Mouse (Mus musculus): ENCODE data around the gene Galp. TPM values are rescaled to one million over a fixed set of nuclear protein-coding genes. Genes with fewer than 3 reads are reported as not detected.
"Not testable (repeated sequence)": the region's sequence is repeated elsewhere in the genome, so short reads cannot be mapped to it uniquely, and the experiment has no call there.

Gene Galp
- polyA plus RNA-seq, 1 experiment from 2014 or later, result not detected

DNA sequence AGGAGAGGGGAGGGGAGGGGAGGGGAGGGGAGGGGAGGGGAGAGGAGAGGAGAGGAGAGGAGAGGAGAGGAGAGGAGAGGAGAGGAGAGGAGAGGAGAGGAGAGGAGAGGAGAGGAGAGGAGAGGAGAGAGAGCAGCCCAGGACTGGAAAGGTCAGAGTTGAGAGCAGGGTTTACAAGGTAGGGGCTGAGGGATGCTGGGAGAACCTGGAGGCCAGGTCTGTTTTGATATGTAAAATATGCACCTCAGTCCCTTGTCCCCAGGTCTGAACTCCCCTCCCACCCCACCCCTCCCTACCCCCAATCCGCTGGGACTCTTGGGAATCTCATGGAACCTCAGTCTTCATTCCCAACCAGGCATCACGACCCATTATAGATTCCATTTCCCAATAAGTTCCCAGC is 63.1 kb downstream of the Galp start:
- not testable (repeated sequence) for H3K9ac ChIP-seq (replicated peaks; ENCODE audit: low read depth, low read length); H3K9me3 ChIP-seq (ENCODE audit: control insufficient read depth, low read length); H3K4me1 ChIP-seq (replicated peaks; ENCODE audit: control insufficient read depth, insufficient read depth, low read length); H3K4me2 ChIP-seq (ENCODE audit: low read length); H3K4me3 ChIP-seq (replicated peaks; ENCODE audit: low read length); H3K27me3 ChIP-seq (replicated peaks; ENCODE audit: control insufficient read depth, insufficient read depth, low read length); H3K27ac ChIP-seq (ENCODE audit: low read length); ATAC-seq; H3K36me3 ChIP-seq (ENCODE audit: control insufficient read depth, insufficient read depth)
- 43% methylated on average over 2 of the region's 2 CpGs for WGBS

DNA sequence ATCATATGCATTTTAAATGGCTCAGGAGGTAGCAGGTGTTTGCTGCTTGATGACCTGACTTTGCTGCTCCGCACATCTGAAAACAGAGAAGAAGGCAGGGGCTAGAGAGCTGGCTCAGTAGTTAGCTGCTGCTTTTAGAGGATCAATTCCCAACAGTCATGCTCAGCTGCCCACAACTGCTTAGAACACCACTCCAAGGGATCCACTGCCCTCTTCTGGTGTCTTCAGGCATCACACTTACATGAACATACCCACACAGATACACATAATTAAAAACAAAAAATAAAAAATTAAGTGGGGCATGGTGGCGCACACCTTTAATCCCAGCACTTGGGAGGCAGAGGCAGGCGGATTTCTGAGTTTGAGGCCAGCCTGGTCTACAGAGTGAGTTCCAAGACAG is 65.2 kb downstream of the Galp start:
- H3K9me3 ChIP-seq (ENCODE audit: control insufficient read depth, low read length), result no peaks in the 10 kb centered on the region
- no peaks in the 10 kb centered on the region for H3K27me3 ChIP-seq (replicated peaks; ENCODE audit: control insufficient read depth, insufficient read depth, low read length)
- no peaks in the 10 kb centered on the region for H3K36me3 ChIP-seq (ENCODE audit: control insufficient read depth, insufficient read depth)
- H3K27ac ChIP-seq (ENCODE audit: low read length), result no peak overlapping the region
- ATAC-seq, result no peak
- no peaks in the 10 kb centered on the region for H3K4me1 ChIP-seq (replicated peaks; ENCODE audit: control insufficient read depth, insufficient read depth, low read length)
- no peak overlapping the region for H3K4me3 ChIP-seq (replicated peaks; ENCODE audit: low read length)
- WGBS, result 82% methylated on average over 3 of the region's 3 CpGs
- no peak overlapping the region for H3K4me2 ChIP-seq (ENCODE audit: low read length)
- H3K9ac ChIP-seq (replicated peaks; ENCODE audit: low read depth, low read length), result no peak overlapping the region

DNA sequence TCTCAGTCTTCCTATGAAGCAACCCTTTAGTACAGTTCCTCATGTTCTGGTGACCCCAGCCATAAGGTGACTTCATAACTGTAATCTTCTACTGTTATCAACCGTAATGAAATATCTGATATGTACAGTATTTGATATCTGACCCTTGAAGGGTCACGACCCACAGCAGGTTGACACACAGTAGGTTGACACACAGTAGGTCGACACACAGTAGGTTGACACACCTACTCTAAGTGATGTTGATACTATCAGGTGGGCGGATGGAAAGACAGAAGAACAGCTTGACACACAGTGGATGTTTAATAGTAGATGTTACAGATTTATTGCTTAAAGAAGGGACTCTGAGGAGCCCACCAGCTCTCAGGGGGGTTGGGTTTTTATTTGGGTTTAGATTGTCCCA is 66.1 kb downstream of the Galp start:
- Histone ChIP-seq H3K4me3 (replicated peaks; ENCODE audit: low read length) (no peak overlapping the region), H3K4me2 (ENCODE audit: low read length) (no peak overlapping the region), H3K36me3 (ENCODE audit: control insufficient read depth, insufficient read depth) (no peaks in the 10 kb centered on the region), H3K27ac (ENCODE audit: low read length) (no peak overlapping the region), H3K4me1 (replicated peaks; ENCODE audit: control insufficient read depth, insufficient read depth, low read length) (no peaks in the 10 kb centered on the region), H3K9me3 (ENCODE audit: control insufficient read depth, low read length) (no peaks in the 10 kb centered on the region), H3K27me3 (replicated peaks; ENCODE audit: control insufficient read depth, insufficient read depth, low read length) (no peaks in the 10 kb centered on the region), H3K9ac (replicated peaks; ENCODE audit: low read depth, low read length) (no peak overlapping the region)
- ATAC-seq, result no peak
- 87% methylated on average over 4 of the region's 4 CpGs for WGBS

DNA sequence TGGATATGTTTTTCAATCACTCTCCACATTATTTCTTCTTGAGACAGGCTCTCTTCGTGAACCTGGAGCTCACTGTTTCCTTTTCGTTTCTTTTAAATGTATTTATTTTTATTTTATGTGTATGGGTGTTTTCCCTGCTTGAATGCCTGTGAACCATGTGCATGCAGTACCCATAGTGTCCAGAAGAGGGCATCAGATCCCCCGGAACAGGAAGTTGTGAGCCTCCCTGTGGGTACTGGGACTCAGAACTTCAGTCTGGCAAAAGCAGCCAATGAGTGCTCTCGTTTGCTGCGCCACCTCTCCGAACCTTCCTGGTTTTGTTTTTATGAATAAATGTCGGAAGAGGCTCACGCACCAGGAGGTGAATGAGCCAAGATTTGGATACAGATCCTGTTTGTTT is 68.8 kb downstream of the Galp start:
- Histone ChIP-seq H3K27me3 (replicated peaks; ENCODE audit: control insufficient read depth, insufficient read depth, low read length) (no peaks in the 10 kb centered on the region), H3K4me1 (replicated peaks; ENCODE audit: control insufficient read depth, insufficient read depth, low read length) (no peaks in the 10 kb centered on the region), H3K36me3 (ENCODE audit: control insufficient read depth, insufficient read depth) (no peaks in the 10 kb centered on the region), H3K4me3 (replicated peaks; ENCODE audit: low read length) (no peak overlapping the region), H3K27ac (ENCODE audit: low read length) (no peak overlapping the region), H3K4me2 (ENCODE audit: low read length) (no peak overlapping the region), H3K9ac (replicated peaks; ENCODE audit: low read depth, low read length) (no peak overlapping the region), H3K9me3 (ENCODE audit: control insufficient read depth, low read length) (no peaks in the 10 kb centered on the region)
- ATAC-seq, result no peak
- WGBS, result 61% methylated on average over 8 of the region's 8 CpGs

Other genes with a start within 250 kb of the Galp start
- gene Vmn1r65, start 186.1 kb upstream of the Galp start, polyA plus RNA-seq (2015; fragmentation: Nextera tagmentation; extraction: Ambion mirVana), result not detected in 2 replicates
- not detected in 2 replicates for gene Nlrp4c, start 151.9 kb upstream of the Galp start, polyA plus RNA-seq (2015; fragmentation: Nextera tagmentation; extraction: Ambion mirVana)
- 16.9 and 21.3 TPM in 2 replicates for gene Zfp787, start 41.1 kb upstream of the Galp start, polyA plus RNA-seq (2015; fragmentation: Nextera tagmentation; extraction: Ambion mirVana)
- gene Zfp444, start 24.9 kb upstream of the Galp start, polyA plus RNA-seq (2015; fragmentation: Nextera tagmentation; extraction: Ambion mirVana), result 99.6 and 101 TPM in 2 replicates
- gene Zscan5b, start 25.2 kb downstream of the Galp start, polyA plus RNA-seq (2015; fragmentation: Nextera tagmentation; extraction: Ambion mirVana), result not detected in 2 replicates
- gene Epp13, start 55.6 kb downstream of the Galp start, polyA plus RNA-seq (2015; fragmentation: Nextera tagmentation; extraction: Ambion mirVana), result not detected in 2 replicates
- 13.0 and 17.1 TPM in 2 replicates for gene Zfp667, start 89.5 kb downstream of the Galp start, polyA plus RNA-seq (2015; fragmentation: Nextera tagmentation; extraction: Ambion mirVana)
- 14.5 and 15.8 TPM in 2 replicates for gene Zfp583, start 134.2 kb downstream of the Galp start, polyA plus RNA-seq (2015; fragmentation: Nextera tagmentation; extraction: Ambion mirVana)
- gene Gm3854, start 146.7 kb downstream of the Galp start, polyA plus RNA-seq (2015; fragmentation: Nextera tagmentation; extraction: Ambion mirVana), result 5.2 and 5.8 TPM in 2 replicates
- 5.8 and 6.8 TPM in 2 replicates for gene Zfp78, start 166.2 kb downstream of the Galp start, polyA plus RNA-seq (2015; fragmentation: Nextera tagmentation; extraction: Ambion mirVana)
- gene Zfp28, start 186.2 kb downstream of the Galp start, polyA plus RNA-seq (2015; fragmentation: Nextera tagmentation; extraction: Ambion mirVana), result 21.3 and 23.8 TPM in 2 replicates
- 3.7 and 6.0 TPM in 2 replicates for gene Smim17, start 201.6 kb downstream of the Galp start, polyA plus RNA-seq (2015; fragmentation: Nextera tagmentation; extraction: Ambion mirVana)
- not detected in 2 replicates for gene Gm20715, start 213.2 kb downstream of the Galp start, polyA plus RNA-seq (2015; fragmentation: Nextera tagmentation; extraction: Ambion mirVana)
- 0.22 and 0.24 TPM in 2 replicates for gene Olfr1344, start 241.6 kb downstream of the Galp start, polyA plus RNA-seq (2015; fragmentation: Nextera tagmentation; extraction: Ambion mirVana)

Measured in forebrain, embryonic 16.5 days (tissue).